Mouse (Mus musculus) embryo, embryonic 11 days (tissue): Measurements from ENCODE around the gene Gm8947.
"Not testable (repeated sequence)": the region's sequence is repeated elsewhere in the genome, so short reads cannot be mapped to it uniquely, and the experiment has no call there.

Source experiments
- DNase-seq: peaks from one replicate; pipeline ENCODE4 v3.0.0-alpha.2; 2015

The Gm8947 gene

DNA sequence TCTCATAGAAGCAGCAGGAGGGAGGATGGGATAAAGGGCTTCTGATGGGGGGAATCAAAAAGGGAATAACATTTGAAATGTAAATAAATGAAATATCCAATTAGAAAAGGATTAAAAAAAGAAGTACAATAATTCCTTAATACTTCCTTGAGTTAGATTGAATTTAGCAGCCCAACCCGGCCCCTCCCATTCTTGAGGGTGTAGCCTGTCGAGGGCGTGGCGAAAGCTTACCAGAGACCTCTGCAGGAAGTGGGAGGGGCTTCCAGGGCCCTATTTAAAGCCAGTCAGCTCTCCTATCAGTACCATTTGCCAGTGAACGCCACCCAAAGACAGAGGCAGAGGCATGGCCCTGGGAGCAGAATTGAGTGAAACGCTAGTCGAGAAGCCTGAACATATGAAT, at the start of gene Gm8947:
Gm8947 (plus strand) TSS at position 302 of the 400 bp plus-strand sequence.
- DNase-seq, result not testable (repeated sequence)

GRCm38 (mm10) chr1:151144471-151145146, 47.6 kb upstream of the Gm8947 start:
- DNase-seq, result no peak

DNA sequence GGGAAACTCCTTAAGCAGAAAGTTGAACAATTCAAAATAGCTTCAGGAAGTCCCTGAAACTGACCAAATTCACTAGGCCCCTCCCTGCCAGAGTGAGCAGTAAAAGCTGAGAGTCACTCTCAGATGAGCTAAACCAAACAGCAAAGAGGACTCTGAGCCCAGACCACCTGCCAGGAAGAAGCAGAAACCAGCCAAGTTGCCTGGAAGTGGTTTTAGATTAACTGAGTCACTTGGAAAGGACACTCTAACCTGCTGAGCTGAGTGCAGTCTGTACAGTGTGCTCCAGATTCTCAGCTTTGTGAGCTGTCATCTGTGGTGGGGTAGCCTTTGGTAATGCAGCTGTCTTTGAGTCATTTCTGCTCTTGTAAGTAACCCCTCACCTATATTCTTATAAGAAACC, 44.4 kb upstream of the Gm8947 start:
- no peak for DNase-seq

- no peak for DNase-seq
Measured at GRCm38 (mm10) chr1:151150211-151150610, 42.0 kb upstream of the Gm8947 start.

DNA sequence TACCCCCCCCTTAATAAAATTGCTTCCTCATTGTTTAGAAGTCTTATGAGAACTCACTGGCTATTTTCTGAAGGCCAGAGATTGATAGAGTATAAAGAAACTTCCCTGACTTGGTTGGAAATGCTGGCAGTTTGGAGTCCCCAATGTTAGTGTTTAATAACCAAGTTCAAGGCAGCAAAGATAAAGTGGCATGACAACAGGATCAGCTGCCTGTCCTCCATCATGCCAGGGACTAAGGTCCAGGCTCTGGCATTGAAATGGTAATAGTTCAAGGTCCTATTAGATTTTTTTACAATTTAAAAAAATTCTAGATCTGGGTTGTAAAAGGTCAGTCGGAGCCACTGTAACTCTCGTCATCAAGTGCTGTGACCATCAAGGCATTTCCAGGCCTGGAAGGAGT, 41.1 kb upstream of the Gm8947 start:
- DNase-seq, result no peak

- DNase-seq, result no peak
Measured at GRCm38 (mm10) chr1:151153056-151153652, 39.0 kb upstream of the Gm8947 start.

DNA sequence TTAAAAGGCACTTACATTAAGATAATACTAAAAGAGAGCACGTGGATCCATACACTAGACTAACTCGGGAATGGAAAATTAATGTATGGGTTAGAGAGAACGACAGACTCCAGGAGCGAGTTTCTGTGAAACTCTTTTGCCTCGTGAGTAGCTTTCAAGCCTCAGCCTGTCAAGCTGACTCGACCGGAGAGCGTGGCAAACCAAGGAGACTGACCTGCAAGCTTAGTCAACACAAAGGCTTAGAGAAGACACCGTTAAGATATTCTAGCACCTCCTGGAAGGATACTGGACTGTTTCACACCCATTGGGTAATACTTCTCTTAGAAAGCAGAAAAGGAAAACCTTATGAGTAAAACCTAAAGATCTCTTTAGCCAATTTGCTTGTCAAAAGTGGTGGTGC, 38.0 kb upstream of the Gm8947 start:
- DNase-seq, result not testable (repeated sequence)

DNA sequence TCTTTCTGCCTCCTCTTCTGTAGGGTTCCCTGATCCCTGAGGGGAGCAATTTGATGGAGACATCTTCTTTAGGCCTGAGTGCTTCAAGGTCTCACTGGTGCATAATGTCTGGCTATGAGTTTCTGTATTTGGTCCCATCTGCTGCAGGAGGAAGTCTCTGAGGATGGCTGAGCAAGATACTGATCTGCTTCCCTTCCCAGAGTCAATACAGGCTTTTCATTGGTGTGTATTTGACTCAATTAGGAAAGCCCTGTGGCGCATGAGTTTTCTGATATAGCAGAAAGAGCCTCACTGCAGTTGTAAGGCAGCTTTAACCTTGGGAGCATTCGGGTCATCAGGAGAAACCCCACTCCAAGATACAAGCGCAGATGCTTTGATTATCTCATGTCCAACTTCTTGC, 36.0 kb upstream of the Gm8947 start:
- no peak for DNase-seq

DNA sequence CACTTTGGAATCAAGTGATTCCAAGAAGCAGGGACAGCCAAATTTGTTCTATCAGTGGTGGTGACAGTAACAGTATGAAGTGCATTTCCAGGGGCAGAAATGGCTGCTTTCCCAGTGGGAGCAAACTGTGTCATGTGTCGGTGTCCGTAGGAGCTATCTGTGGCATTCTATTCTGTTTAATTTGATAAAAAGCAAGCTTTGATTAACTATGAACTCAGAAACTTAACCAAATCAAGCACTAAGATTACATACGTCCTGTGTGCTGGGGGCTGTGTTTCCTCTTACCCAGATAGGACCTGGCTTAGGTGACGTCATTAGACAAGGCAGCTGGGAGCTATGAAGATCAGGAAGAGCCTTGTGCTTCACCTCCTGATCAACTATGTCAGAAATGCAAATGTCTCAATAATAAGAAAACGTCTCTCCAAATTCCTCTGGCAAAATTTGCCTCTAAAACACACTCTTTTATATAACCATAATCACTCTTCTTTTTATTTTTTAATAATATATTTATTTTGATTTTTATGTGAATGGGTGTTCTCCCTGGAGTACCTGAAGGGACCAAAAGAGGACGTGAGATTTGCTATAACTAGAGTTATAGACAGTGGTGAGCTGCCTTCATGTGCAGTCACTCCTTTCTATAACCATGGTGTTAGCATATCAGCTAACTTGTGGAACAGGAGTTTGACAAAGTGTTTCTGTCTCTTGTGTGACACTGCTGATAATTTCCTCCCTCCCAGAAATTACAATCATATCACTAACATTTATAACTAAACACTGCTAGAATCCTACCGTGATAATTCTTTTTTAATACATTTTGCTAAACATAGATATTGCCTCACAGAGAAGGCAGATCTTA, 35.2 kb upstream of the Gm8947 start:
- DNase-seq, result no peak

GRCm38 (mm10) chr1:151157963-151158856, 34.0 kb upstream of the Gm8947 start:
- peak; percentile 42 for DNase-seq

GRCm38 (mm10) chr1:151158857-151159510, 33.2 kb upstream of the Gm8947 start:
- DNase-seq, result no peak

GRCm38 (mm10) chr1:151166031-151166430, 26.1 kb upstream of the Gm8947 start:
- DNase-seq, result no peak

GRCm38 (mm10) chr1:151167297-151168047, 24.7 kb upstream of the Gm8947 start:
- peak; percentile 33 for DNase-seq

- no peak for DNase-seq
Measured at GRCm38 (mm10) chr1:151168637-151169036, 23.5 kb upstream of the Gm8947 start.

GRCm38 (mm10) chr1:151171572-151172461, 20.4 kb upstream of the Gm8947 start:
- no peak for DNase-seq

GRCm38 (mm10) chr1:151177030-151177936, 14.9 kb upstream of the Gm8947 start:
- peak; percentile 73 for DNase-seq

DNA sequence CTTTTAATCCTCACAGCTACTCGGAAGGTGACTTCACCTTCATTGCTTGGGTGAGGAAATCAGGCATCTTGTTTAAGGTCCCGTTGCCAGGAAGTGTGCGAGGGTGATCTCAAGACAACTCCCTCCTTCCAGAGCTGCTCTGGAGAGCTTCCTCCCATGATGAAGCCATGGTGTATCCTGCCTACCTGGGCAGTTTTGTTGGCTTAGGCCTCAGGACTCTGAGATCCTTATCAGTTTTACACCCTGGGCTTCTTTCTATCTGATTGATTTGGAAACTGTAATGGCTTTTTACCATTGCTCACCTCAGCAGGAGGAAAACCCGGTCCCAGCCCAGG, 14.3 kb upstream of the Gm8947 start:
- no peak for DNase-seq

DNA sequence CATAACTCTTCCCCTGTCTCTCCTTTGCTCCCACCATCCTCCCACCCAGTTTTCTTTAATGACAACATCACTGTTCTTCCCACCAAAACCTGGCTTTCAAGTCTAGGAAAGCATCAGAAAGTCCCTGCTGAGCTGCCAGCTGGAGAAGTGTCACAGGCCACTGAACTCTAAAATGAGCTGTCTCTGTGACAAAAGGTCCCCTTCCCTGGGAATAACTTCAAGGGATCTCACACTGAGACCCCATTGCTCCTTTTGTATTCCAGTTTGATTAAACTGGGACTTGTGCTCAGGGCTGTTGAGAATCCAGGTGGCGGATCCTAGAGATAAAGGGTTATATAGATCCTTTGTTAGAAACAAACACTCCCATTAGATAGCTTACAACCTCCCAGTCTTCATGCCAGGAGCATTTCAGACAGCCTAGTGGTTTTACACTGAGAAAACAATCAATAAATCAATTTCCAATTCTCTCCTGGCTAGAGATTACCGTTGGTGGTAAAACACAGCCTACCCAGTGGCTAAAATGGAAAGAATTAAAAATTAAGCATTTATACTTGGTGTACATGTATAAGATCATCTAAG, 13.6 kb upstream of the Gm8947 start:
- peak; percentile 25 for DNase-seq

DNA sequence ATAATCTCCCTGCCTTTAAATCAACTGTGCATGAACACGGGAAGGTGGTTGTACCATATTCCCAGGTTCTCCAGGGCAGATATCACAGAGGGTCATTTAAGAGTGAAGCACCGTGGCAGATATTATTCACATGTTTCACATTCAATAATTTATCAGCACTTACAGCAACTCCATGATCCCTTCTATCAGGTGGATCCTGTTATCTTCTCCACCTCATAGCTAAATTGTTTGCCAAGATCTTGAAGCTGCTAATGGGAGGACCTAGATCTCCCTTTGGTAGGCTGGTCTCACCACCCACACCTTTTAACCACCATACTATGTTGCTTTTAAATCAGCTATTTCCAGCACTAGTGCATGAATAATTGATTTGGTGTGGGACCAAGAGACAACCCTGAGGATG, 12.0 kb upstream of the Gm8947 start:
- DNase-seq, result no peak
